Mouse (Mus musculus) liver, embryonic 12.5 days (tissue): ENCODE data around the gene Lrig3. TPM values are rescaled to one million over a fixed set of nuclear protein-coding genes. Genes with fewer than 3 reads are reported as not detected.

ENCODE experiments used
- ATAC-seq: fragments of 200-750 bp; cut with Nextera tagmentation; 2 replicates; pipeline ENCODE4 v1.8.0; 2017; ENCODE audit warnings: moderate number of reproducible peaks, mild to moderate bottlenecking, moderate library complexity
- H3K27ac ChIP-seq: fragments of 300-500 bp; sonication (generic); 2 replicates; pipeline ENCODE4 v1.5.1; 2016; ENCODE audit warnings: mild to moderate bottlenecking
- H3K27me3 ChIP-seq: fragments of 300-500 bp; sonication (generic); replicated peaks from 2 replicates; pipeline ENCODE4 v1.6.1; 2016; ENCODE audit warnings: mild to moderate bottlenecking, moderate library complexity
- H3K36me3 ChIP-seq: fragments of 300-500 bp; sonication (generic); 2 replicates; pipeline ENCODE4 v1.6.1; 2016; ENCODE audit warnings: mild to moderate bottlenecking, moderate library complexity
- H3K4me1 ChIP-seq: fragments of 300-500 bp; sonication (generic); 2 replicates; pipeline ENCODE4 v1.6.1; 2016
- H3K4me2 ChIP-seq: fragments of 300-500 bp; sonication (generic); 2 replicates; pipeline ENCODE4 v1.6.1; 2016; ENCODE audit warnings: mild to moderate bottlenecking, moderate library complexity
- H3K4me3 ChIP-seq: fragments of 300-500 bp; sonication (generic); 2 replicates; pipeline ENCODE4 v1.5.1; 2016; ENCODE audit warnings: mild to moderate bottlenecking, moderate library complexity
- H3K9ac ChIP-seq: fragments of 300-500 bp; sonication (generic); 2 replicates; pipeline ENCODE4 v1.6.1; 2016; ENCODE audit warnings: mild to moderate bottlenecking, moderate library complexity
- H3K9me3 ChIP-seq: fragments of 300-500 bp; sonication (generic); replicated peaks from 2 replicates; pipeline ENCODE4 v1.6.1; 2016; ENCODE audit warnings: mild to moderate bottlenecking, moderate library complexity
- WGBS: fragments of 180-500 bp; shearing (Covaris S2); methylation state at CpG from one replicate; pipeline ENCODE4 v1.1.7; 2016; ENCODE audit not compliant: insufficient replicate concordance; 5-methylcytosine and 5-hydroxymethylcytosine counted together
- polyA plus RNA-seq: library from polyadenylated mRNA; unstranded; fragments of >200 nt; fragmentation: Nextera tagmentation; extraction: Ambion mirVana; gene quantifications from 2 replicates; pipeline ENCODE4 v1.2.1, GENCODE M21; 2016

The Lrig3 gene
- polyA plus RNA-seq, 1 experiment from 2014 or later = 1.9 TPM

GRCm38 (mm10) chr10:125940316-125941059 is 25.5 kb upstream of the Lrig3 start:
- ATAC-seq = no peak
- Histone ChIP-seq H3K4me2 (no peak overlapping the region), H3K27me3 (no peaks in the 10 kb centered on the region), H3K27ac (no peak overlapping the region), H3K9me3 (no peaks in the 10 kb centered on the region), H3K4me1 (no peaks in the 10 kb centered on the region), H3K9ac (no peak overlapping the region), H3K36me3 (no peaks in the 10 kb centered on the region), H3K4me3 (no peak overlapping the region)
- WGBS = 52% methylated on average over 11 of the region's 11 CpGs

DNA sequence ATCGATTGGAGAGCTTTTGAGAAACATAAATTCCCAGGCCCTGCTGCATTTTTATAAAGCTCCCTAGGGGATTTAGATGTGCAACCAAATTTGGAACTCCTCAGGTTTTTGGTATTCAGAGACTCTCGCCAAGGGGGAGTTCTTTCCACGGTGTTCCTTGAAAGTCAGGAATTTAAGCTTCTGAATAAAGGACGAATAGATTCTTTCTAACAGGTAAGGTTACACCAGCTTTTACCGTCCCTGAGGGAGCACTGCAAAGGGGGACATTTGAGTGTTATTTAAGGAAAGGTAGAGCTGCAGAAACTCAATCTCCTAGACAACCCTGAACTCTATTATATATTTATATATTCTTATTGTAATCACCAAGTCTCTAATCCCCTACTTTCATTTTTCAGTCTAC is 22.9 kb upstream of the Lrig3 start:
- H3K9me3 ChIP-seq = no peaks in the 10 kb centered on the region
- WGBS = 53% methylated on average over 5 of the region's 5 CpGs
- ATAC-seq = no peak
- H3K36me3 ChIP-seq = no peaks in the 10 kb centered on the region
- H3K4me1 ChIP-seq = no peaks in the 10 kb centered on the region
- H3K4me2 ChIP-seq = no peak overlapping the region
- H3K4me3 ChIP-seq = no peak overlapping the region
- H3K27ac ChIP-seq = no peak overlapping the region
- H3K27me3 ChIP-seq = no peaks in the 10 kb centered on the region
- H3K9ac ChIP-seq = no peak overlapping the region

DNA sequence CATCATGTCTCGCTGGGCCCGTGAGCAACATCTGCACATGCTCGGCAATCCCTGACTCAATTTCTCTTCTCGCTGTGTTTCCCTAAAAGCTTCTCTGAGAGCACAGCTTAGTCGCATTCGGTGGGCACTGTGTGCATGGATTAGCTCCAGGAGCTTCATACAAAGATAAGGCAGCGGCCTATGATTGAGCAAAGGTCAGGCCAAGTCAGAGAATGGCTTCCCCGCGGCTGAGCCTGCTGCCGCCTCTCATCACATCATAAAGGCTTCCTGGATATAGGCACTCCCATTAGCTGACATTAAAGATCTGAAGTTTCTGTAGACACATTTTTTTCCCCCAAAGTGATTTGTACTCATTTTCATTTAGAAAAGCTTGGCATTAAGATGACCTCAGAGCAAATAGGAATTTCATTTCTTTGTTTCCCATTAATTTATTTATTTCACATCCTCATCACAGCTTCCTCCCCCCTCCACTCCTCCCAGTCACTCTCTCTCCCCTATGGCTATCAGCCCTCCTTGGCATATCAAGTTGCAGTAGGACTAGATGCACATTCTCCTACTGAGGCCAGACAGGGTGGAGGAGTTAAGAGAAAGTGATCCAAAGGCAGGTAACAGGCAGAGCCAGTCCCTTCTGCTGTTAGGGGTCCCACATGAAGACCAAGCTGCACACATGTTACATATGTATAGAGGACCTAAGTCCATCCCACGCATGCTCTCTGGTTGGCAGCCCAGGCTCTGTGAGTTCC is 21.0 kb upstream of the Lrig3 start:
- 72% methylated on average over 11 of the region's 11 CpGs for WGBS
- Histone ChIP-seq H3K36me3 (no peaks in the 10 kb centered on the region), H3K4me3 (no peak overlapping the region), H3K27me3 (no peaks in the 10 kb centered on the region), H3K4me1 (no peaks in the 10 kb centered on the region), H3K9ac (no peak overlapping the region), H3K27ac (no peak overlapping the region), H3K9me3 (no peaks in the 10 kb centered on the region), H3K4me2 (no peak overlapping the region)
- ATAC-seq = no peak

DNA sequence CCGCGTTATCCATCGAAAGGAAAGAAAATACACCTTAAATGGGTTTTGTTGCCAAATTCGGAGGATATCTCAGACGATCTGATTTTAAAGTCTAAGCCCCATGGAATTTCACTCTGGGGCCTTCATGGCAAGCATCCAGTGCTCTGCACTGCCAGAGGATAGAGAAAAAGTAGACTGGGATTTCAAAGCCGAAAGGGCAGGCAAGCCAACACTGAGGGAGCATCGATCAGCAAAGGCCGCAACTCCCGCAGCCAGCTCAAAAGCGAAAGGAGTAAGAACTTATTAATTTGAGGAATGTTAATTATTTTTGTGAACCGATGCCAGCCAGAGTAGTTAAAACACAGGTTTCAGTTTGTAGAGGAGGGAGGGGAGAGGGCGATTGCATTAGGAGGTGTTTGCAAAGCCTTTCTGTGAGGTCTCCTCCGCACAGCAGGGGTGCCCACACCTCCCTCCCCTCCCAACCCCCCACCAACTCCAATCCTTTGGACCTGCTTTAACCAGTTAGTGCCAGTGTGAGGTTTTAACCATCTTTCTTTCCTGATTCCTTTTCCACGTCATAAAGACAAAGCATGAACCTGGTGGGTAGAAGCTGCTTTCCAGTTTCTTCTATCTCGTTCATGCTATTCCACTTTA is 17.0 kb upstream of the Lrig3 start:
- Histone ChIP-seq H3K9me3 (no peaks in the 10 kb centered on the region), H3K9ac (no peak overlapping the region), H3K36me3 (no peaks in the 10 kb centered on the region), H3K27ac (no peak overlapping the region), H3K27me3 (no peaks in the 10 kb centered on the region), H3K4me2 (peak overlapping the region; percentile 20), H3K4me3 (no peak overlapping the region), H3K4me1 (no peaks in the 10 kb centered on the region)
- ATAC-seq = no peak
- WGBS = 40% methylated on average over 15 of the region's 15 CpGs

- H3K9ac ChIP-seq = no peak overlapping the region
- no peaks in the 10 kb centered on the region for H3K36me3 ChIP-seq
- no peak overlapping the region for H3K27ac ChIP-seq
- no peaks in the 10 kb centered on the region; the same call in 1 of the 2 replicates for H3K27me3 ChIP-seq
- no peak for ATAC-seq
- H3K9me3 ChIP-seq = no peaks in the 10 kb centered on the region
- no peaks in the 10 kb centered on the region for H3K4me1 ChIP-seq
- H3K4me2 ChIP-seq = no peak overlapping the region
- 40% methylated on average over 5 of the region's 5 CpGs for WGBS
- H3K4me3 ChIP-seq = no peak overlapping the region
Measured at GRCm38 (mm10) chr10:125951633-125952032, 14.3 kb upstream of the Lrig3 start.

GRCm38 (mm10) chr10:125954343-125954742 is 11.6 kb upstream of the Lrig3 start:
- no peaks in the 10 kb centered on the region for H3K9me3 ChIP-seq
- no peaks in the 10 kb centered on the region for H3K4me1 ChIP-seq
- no peak overlapping the region for H3K9ac ChIP-seq
- no peak overlapping the region for H3K27ac ChIP-seq
- WGBS = 68% methylated on average over 7 of the region's 7 CpGs
- no peak overlapping the region for H3K4me2 ChIP-seq
- H3K36me3 ChIP-seq = no peaks in the 10 kb centered on the region
- no peaks in the 10 kb centered on the region; the same call in 1 of the 2 replicates for H3K27me3 ChIP-seq
- no peak for ATAC-seq
- no peak overlapping the region for H3K4me3 ChIP-seq

GRCm38 (mm10) chr10:125954747-125955530 is 11.0 kb upstream of the Lrig3 start:
- H3K27ac ChIP-seq = no peak overlapping the region
- no peak overlapping the region for H3K4me2 ChIP-seq
- H3K9ac ChIP-seq = no peak overlapping the region
- no peak for ATAC-seq
- H3K4me1 ChIP-seq = no peaks in the 10 kb centered on the region
- WGBS = 72% methylated on average over 12 of the region's 12 CpGs
- no peak overlapping the region for H3K4me3 ChIP-seq
- H3K36me3 ChIP-seq = no peaks in the 10 kb centered on the region
- H3K9me3 ChIP-seq = no peaks in the 10 kb centered on the region
- H3K27me3 ChIP-seq = no peaks in the 10 kb centered on the region; the same call in 1 of the 2 replicates

- ATAC-seq = 0 out of 2 replicates have a peak, but pooled peaks have one; percentile 32
- peaks cover 20% of the 10 kb centered on the region for H3K27me3 ChIP-seq
- 28% methylated on average over 9 of the region's 9 CpGs for WGBS
- no peak overlapping the region for H3K4me2 ChIP-seq
- H3K4me3 ChIP-seq = no peak overlapping the region
- no peaks in the 10 kb centered on the region for H3K36me3 ChIP-seq
- peaks cover 7% of the 10 kb centered on the region; the same call in 1 of the 2 replicates for H3K4me1 ChIP-seq
- H3K9ac ChIP-seq = no peak overlapping the region
- no peaks in the 10 kb centered on the region for H3K9me3 ChIP-seq
- H3K27ac ChIP-seq = no peak overlapping the region
Measured at GRCm38 (mm10) chr10:125961411-125962107, 4.4 kb upstream of the Lrig3 start.

DNA sequence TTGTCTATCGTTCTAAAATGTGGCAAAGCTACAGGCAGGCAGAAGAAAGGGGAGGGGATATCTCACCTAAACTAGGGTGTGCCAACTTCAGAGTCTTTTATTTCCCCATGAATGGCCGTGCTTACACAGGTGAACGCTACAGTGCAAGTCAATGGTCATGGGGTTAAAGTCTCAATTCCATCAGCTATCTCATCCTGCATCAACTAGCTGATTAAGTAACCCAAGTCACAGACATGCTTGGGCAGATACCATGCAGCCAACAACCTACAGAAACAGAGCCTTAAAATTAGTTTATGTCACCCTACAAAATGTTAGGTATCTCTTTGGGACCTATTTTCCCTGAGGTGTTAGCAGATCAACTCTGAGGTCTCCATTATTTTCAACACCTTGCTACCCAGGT is 1.3 kb upstream of the Lrig3 start:
- H3K4me3 ChIP-seq = no peak overlapping the region
- no peaks in the 10 kb centered on the region for H3K36me3 ChIP-seq
- WGBS = 69% methylated on average over 3 of the region's 3 CpGs
- H3K4me2 ChIP-seq = no peak overlapping the region
- ATAC-seq = no peak
- H3K9ac ChIP-seq = no peak overlapping the region
- no peaks in the 10 kb centered on the region for H3K9me3 ChIP-seq
- peaks cover 12% of the 10 kb centered on the region; the same call in 1 of the 2 replicates for H3K4me1 ChIP-seq
- no peak overlapping the region for H3K27ac ChIP-seq
- peaks cover 47% of the 10 kb centered on the region for H3K27me3 ChIP-seq

DNA sequence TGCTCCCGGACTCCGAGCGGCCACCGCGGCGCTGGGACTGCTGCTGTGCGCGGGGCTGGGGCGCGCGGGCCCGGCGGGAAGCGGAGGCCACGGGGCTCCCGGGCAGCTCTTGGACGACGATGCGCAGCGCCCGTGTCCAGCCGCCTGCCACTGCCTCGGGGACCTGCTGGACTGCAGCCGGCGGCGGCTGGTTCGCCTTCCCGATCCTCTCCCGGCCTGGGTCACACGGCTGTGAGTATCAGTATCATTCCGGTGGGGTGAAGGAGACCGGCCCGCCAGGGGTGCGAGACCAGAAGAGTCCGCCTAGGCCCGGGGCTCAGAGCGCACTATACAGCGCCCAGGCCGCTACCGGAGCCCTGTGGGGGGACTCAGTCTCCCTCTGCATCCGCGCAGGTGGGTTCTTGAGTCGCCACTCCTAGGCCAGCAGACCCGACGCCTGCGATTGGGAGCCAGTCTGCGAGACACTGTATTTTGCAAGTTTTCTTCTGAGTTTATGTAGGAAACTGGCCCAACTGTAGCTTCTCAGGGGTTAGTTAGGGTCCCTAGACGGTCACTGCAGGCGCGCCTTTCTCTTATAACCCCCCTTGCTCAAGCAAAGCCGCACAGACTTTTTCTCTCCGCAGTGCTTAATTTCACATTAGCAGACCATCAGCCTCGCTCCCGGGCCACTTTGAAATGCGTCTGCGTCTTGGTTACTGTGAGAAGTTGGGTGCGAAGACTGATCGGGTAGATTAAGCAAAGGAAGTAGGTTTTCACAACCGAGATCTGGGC is 698 bp downstream of the Lrig3 start:
- Histone ChIP-seq H3K4me3 (peak overlapping the region; percentile 60), H3K27ac (peak overlapping the region; percentile 40; the same call in 1 of the 2 replicates), H3K4me1 (peaks cover 16% of the 10 kb centered on the region; the same call in 1 of the 2 replicates), H3K9me3 (no peaks in the 10 kb centered on the region), H3K9ac (peak overlapping the region; percentile 65), H3K27me3 (peaks cover 47% of the 10 kb centered on the region), H3K36me3 (no peaks in the 10 kb centered on the region), H3K4me2 (peak overlapping the region; percentile 76)
- ATAC-seq = peak; percentile 58
- 2% methylated on average over 53 of the region's 59 CpGs for WGBS
